Mouse (Mus musculus) c-Kit-positive CD71-positive TER-119-negative erythroid progenitor cells, embryonic 14.5 days (primary cell): Measurements from ENCODE around the gene Stk11ip.

Experiments
- DNase-seq: peaks from one replicate; pipeline ENCODE4 v3.0.0-alpha.2; 2013; ENCODE audit warnings: low read depth

Stk11ip gene

DNA sequence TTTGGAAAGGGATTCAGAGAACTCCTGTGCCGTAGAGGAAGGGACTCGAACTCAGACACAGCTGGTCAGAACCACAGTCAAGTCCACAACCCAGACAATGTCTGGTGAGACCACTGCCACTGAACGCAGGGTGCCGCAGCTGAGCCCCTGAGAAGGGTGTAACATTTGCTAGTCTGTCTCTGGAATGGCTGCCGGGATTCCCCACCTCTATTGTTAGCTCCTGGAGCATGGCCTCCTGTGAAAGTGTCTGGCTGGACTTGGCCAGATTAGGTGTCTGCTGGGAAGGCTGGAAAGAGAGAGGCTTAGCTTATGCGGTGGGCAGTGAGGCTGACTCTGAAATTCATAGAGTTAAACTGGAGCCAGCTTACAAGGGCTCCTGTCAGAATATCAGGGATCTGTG, 49.1 kb downstream of the Stk11ip start:
- DNase-seq, result no peak

DNA sequence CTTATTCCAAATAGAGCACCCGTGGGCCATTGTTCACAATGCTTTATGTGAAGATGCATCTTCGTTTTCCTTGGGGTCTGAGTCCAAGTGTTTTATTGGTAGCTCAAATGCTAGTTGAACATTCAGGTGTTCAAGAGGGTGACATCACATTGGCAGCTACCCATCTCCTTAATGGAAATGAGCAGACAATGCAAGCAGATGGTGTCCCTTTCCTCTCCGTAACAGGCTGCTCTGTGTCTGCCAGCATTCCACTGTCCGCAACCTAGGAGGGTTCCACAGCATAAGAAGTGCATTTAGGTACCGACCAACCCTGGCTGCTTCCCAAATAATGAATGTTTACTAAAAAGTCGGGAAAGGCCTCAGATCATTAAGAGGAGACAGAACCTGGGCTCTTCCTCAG, 51.4 kb downstream of the Stk11ip start:
- no peak for DNase-seq

DNA sequence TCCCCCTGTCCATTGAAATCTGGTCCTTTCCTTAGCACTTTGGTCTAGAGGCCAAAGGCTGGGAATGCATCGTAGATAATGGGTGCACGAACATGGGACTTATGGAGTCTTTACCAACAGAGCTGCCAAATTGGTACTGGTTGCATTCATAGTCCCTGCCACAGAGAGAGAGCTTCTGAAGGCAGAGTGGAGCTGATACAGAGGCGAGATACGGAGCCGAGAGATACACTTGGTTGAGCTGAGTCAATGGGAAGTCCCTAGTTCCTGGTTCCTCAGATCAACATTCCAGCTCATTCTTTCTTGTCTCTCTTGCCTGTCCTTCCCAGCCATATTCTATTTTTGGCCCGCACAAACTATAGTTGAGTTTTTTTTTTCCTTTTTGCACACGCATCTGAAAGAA, 52.4 kb downstream of the Stk11ip start:
- DNase-seq, result no peak

DNA sequence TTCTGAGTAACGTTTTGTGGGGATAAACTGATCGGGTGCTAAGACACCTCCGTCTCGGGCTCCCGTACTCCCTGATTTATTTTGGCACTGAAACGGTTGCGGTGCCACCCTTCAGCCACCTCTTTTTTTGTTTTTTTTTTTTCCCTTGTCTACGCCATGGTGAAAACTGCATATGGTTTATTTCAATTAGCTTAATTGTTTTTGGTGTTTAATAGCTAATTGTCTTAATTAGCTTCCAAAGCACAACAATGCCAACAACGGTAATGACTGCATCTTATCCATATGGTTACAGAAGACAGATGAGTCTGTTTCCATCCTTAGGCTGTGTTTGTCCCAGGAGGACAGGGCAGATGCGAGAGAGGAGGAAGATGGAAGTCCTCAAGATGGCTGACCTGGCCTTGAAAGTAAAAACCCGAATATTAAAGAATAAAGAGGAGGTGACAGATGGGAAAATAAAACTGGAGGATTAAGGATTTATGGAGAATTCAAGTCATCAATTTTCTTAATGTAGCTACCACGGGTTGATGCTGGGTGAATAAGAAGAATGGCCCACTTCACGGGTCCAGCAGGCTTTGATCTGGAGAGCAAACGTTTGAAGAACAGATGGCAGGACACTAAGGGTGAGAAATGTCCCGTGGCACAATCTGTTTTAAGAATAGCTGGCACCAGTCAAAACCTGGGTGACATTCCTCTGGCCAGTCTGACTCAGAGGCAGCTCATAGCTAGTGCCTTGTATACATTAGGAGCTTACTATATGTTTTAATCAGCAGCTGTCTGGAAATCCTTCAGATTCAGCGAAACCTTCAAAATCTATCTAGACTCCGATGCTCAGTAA, 53.4 kb downstream of the Stk11ip start:
- DNase-seq, result no peak

DNA sequence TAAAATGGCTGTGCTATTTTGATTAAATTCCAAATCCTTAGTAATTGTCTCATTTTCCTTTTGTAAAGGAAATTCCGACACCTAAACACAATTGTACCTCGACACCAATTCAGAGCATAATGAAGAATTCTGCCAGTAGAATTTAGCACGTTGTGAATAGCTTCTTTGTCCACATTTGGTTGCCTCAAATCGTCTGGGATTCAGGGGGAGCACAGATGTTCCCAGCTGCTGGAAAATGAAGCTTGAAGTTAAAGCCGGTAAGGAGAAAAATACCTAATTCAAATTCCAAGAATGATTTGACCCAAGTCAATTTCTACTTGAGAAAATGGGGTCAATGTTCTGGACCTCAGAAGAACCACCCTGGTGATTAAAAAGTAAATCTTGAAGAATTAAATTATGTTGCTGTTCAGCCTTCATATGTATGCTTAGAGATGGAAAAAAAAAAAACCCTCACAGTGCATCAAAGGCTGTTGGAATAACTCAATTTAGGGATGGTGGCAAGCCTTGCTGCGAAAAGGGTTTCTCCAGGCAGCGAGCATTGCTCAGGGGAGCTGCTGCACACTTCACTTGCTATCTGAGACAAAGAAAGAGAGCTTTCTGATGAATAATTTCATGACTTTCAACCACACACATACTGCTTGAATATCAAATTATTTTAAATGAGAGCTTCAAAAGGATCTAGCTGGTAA, 60.8 kb downstream of the Stk11ip start:
- DNase-seq, result no peak

DNA sequence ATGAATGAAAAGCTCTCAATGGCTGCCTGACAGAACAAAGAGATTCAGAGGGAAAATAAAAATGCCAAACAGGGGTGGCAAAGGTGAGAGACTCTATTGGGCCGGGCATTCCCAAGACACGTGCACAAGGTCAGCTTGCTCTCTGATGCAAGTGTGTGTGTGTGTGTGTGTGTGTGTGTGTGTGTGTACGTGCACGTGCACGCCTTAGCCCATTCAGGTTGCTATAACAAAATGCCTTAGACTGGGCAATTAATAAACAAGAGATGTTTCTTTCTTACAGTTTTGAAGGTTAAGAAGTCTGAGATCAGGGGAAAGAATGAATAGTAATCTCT, 61.3 kb downstream of the Stk11ip start:
- DNase-seq, result no peak

DNA sequence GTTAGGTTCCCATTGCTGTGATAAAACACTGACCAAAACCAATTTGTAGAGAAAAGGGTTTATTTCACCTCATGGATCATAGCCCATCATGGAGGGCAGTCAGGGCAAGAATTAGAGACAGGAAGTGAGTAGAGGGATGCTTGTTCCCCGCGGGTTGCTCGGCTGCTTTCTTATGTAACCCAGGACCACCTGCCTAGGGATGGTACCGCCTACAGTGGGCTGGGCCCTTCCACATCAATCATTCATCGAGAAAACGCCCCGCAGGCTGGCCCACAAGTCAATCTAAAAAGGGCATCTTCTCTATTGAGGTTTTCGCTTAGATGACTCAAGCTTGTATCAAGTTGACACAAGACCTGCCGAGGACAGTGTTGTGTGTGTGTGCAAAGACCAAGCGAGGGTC, 61.7 kb downstream of the Stk11ip start:
- DNase-seq, result no peak

DNA sequence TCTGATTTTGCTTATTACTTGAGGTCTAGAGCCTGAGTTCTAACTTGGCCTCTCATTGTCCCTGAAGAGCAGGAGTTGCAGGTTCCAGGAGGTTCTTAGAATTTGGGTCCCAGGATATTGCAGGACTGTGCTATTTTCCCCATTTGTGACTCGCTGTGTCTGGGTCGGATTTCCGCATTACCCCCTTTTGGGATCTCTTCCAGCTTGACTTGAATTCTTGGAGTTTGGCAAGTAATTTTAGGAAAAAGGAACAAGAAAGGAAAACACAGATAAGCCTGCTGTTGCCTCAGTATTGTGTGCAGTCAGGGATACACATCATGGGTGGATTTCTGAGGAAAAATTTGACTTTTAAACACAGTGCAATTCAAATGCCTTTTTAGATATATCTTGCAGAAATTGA, 65.5 kb downstream of the Stk11ip start:
- DNase-seq, result no peak
